Mouse (Mus musculus): ENCODE data around the gene Os9. TPM values are rescaled to one million over a fixed set of nuclear protein-coding genes. Genes with fewer than 3 reads are reported as not detected.
A peak's percentile ranks its signal among the peaks of the same experiment; 100 is the strongest.

Os9 gene
- 47.8 and 52.7 TPM in 2 replicates for polyA plus RNA-seq (2014; fragmentation: Nextera tagmentation; extraction: Ambion mirVana)

DNA sequence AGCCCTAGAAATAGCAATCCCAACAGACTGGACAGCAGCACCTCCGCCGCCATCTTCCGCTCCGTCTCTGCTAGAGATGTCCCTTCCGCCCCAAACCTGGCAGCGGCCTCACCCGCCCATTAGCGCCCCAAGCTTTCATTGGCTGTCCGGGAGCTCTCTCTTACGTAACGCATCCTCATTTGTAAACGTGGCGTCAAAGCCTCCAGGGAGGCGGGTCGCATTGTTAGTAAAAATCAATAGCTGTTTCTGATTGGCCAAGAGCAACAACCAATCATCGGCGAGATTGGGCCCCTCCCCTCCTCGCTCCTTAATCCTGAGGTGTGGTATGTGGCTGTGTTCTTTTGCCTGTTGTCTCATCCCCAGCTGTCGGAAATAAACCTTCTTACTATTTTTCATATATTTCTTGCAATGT lies at the start of gene Os9:
Os9 (minus strand) TSS at position 66 of the 412 bp plus-strand sequence.
- peaks cover 11% of the 10 kb centered on the region; the same call in 1 of the 2 replicates for H3K4me1 ChIP-seq (ENCODE audit: control insufficient read depth, insufficient read depth, low read length)

GRCm38 (mm10) chr10:127170002-127170401 lies 49.1 kb upstream of the Os9 start:
- no peaks in the 10 kb centered on the region for H3K36me3 ChIP-seq (ENCODE audit: control insufficient read depth, insufficient read depth, low read length)
- H3K27me3 ChIP-seq (ENCODE audit: control insufficient read depth, insufficient read depth, low read length): peaks cover 38% of the 10 kb centered on the region
- peak overlapping the region; percentile 67 for H3K4me2 ChIP-seq (replicated peaks; ENCODE audit: low read depth, low read length)
- H3K9me3 ChIP-seq (ENCODE audit: control insufficient read depth, low read depth, low read length): no peaks in the 10 kb centered on the region
- ATAC-seq (ENCODE audit: insufficient number of reproducible peaks, insufficient read depth, low FRiP score, low read depth): no peak
- H3K27ac ChIP-seq (ENCODE audit: low read length): no peak overlapping the region
- no peak overlapping the region for H3K9ac ChIP-seq (replicated peaks; ENCODE audit: low read depth, low read length)
- peaks cover 9% of the 10 kb centered on the region for H3K4me1 ChIP-seq (ENCODE audit: control insufficient read depth, insufficient read depth, low read length)
- peak overlapping the region; percentile 27; the same call in 1 of the 2 replicates for H3K4me3 ChIP-seq (ENCODE audit: low read depth, low read length)
- 3% methylated on average over 22 of the region's 22 CpGs for WGBS

More for the DNA sequence above, at the start of gene Os9:
- peak; percentile 97 for ATAC-seq (ENCODE audit: insufficient number of reproducible peaks, insufficient read depth, low FRiP score, low read depth)
- H3K27me3 ChIP-seq (ENCODE audit: control insufficient read depth, insufficient read depth, low read length): no peaks in the 10 kb centered on the region
- no peaks in the 10 kb centered on the region for H3K9me3 ChIP-seq (ENCODE audit: control insufficient read depth, low read depth, low read length)
- 1% methylated on average over 19 of the region's 19 CpGs for WGBS
- no peak within 1 kb of the TSS for H3K27ac ChIP-seq (ENCODE audit: low read length)
- peak within 1 kb of the TSS; percentile 53; the same call in 1 of the 2 replicates for H3K9ac ChIP-seq (replicated peaks; ENCODE audit: low read depth, low read length)
- peak within 1 kb of the TSS; percentile 95 for H3K4me3 ChIP-seq (ENCODE audit: low read depth, low read length)
- H3K4me2 ChIP-seq (replicated peaks; ENCODE audit: low read depth, low read length): peak within 1 kb of the TSS; percentile 96
- H3K36me3 ChIP-seq (ENCODE audit: control insufficient read depth, insufficient read depth, low read length): peaks cover 3% of the 10 kb centered on the region

- ATAC-seq (ENCODE audit: insufficient number of reproducible peaks, insufficient read depth, low FRiP score, low read depth): no peak
- H3K4me3 ChIP-seq (ENCODE audit: low read depth, low read length): no peak overlapping the region
- peaks cover 9% of the 10 kb centered on the region for H3K4me1 ChIP-seq (ENCODE audit: control insufficient read depth, insufficient read depth, low read length)
- H3K4me2 ChIP-seq (replicated peaks; ENCODE audit: low read depth, low read length): peak overlapping the region; percentile 100; the same call in 1 of the 2 replicates
- peak overlapping the region; percentile 27; the same call in 1 of the 2 replicates for H3K27ac ChIP-seq (ENCODE audit: low read length)
- H3K9ac ChIP-seq (replicated peaks; ENCODE audit: low read depth, low read length): no peak overlapping the region
- H3K36me3 ChIP-seq (ENCODE audit: control insufficient read depth, insufficient read depth, low read length): no peaks in the 10 kb centered on the region
- no peaks in the 10 kb centered on the region for H3K9me3 ChIP-seq (ENCODE audit: control insufficient read depth, low read depth, low read length)
- peaks cover 38% of the 10 kb centered on the region for H3K27me3 ChIP-seq (ENCODE audit: control insufficient read depth, insufficient read depth, low read length)
- 31% methylated on average over 10 of the region's 10 CpGs for WGBS
These were observed 46.8 kb upstream of the Os9 start for GRCm38 (mm10) chr10:127167614-127168192.

DNA sequence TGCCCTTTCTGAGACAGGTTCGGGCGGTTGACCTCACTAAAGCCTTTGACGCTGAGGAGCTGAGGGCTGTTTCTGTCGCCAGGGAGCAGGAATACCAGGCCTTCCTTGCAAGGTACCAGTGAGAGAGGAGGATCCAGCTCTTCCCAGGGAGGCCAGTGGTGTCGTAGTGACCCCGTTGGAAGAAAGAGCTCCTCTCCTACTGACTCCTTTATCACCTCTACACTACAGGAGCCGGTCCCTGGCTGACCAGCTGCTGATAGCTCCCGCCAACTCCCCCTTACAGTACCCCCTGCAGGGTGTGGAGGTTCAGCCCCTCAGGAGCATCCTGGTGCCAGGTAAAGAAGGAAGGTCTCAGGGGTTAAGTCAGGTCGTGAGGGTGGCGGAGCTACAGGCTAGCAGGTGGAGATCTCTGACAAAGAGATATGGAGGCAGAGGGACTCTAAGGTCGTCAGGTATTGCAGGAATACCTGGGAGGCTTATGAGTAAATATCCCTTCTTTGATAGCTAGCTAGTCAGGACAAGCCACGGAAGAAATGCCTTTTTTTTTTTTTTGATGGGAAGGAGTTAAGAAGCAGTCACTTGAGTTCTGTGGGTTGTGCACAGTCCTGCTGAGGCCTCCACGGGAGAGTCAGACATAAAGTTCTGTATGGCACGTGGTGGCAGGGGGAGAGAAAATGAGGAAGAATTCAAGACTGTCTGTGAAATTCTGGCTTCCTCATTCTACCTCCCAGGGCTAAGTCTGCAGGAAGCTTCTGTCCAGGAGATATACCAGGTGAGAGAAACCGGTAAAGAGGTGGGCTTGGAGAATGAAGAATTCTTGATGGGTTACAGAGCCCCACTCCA lies 46.1 kb upstream of the Os9 start:
- H3K9me3 ChIP-seq (ENCODE audit: control insufficient read depth, low read depth, low read length): no peaks in the 10 kb centered on the region
- peaks cover 38% of the 10 kb centered on the region for H3K27me3 ChIP-seq (ENCODE audit: control insufficient read depth, insufficient read depth, low read length)
- 22% methylated on average over 15 of the region's 15 CpGs for WGBS
- no peaks in the 10 kb centered on the region for H3K36me3 ChIP-seq (ENCODE audit: control insufficient read depth, insufficient read depth, low read length)
- H3K4me2 ChIP-seq (replicated peaks; ENCODE audit: low read depth, low read length): peak overlapping the region; percentile 100
- H3K27ac ChIP-seq (ENCODE audit: low read length): peak overlapping the region; percentile 27; the same call in 1 of the 2 replicates
- ATAC-seq (ENCODE audit: insufficient number of reproducible peaks, insufficient read depth, low FRiP score, low read depth): no peak
- H3K9ac ChIP-seq (replicated peaks; ENCODE audit: low read depth, low read length): 0 out of 2 replicates have a peak overlapping the region, but pooled peaks have one; percentile 2
- H3K4me3 ChIP-seq (ENCODE audit: low read depth, low read length): peak overlapping the region; percentile 67
- H3K4me1 ChIP-seq (ENCODE audit: control insufficient read depth, insufficient read depth, low read length): peaks cover 9% of the 10 kb centered on the region

- Histone ChIP-seq H3K27me3 (ENCODE audit: control insufficient read depth, insufficient read depth, low read length) (peaks cover 38% of the 10 kb centered on the region), H3K36me3 (ENCODE audit: control insufficient read depth, insufficient read depth, low read length) (no peaks in the 10 kb centered on the region), H3K4me2 (replicated peaks; ENCODE audit: low read depth, low read length) (peak overlapping the region; percentile 100), H3K4me3 (ENCODE audit: low read depth, low read length) (peak overlapping the region; percentile 67), H3K9me3 (ENCODE audit: control insufficient read depth, low read depth, low read length) (no peaks in the 10 kb centered on the region), H3K4me1 (ENCODE audit: control insufficient read depth, insufficient read depth, low read length) (peaks cover 9% of the 10 kb centered on the region), H3K9ac (replicated peaks; ENCODE audit: low read depth, low read length) (peak overlapping the region; percentile 72; the same call in 1 of the 2 replicates), H3K27ac (ENCODE audit: low read length) (no peak overlapping the region; the same call in 1 of the 2 replicates)
- 5% methylated on average over 11 of the region's 11 CpGs for WGBS
- ATAC-seq (ENCODE audit: insufficient number of reproducible peaks, insufficient read depth, low FRiP score, low read depth): no peak
These were observed 45.4 kb upstream of the Os9 start for GRCm38 (mm10) chr10:127166404-127166715.

- H3K9me3 ChIP-seq (ENCODE audit: control insufficient read depth, low read depth, low read length): no peaks in the 10 kb centered on the region
- H3K4me2 ChIP-seq (replicated peaks; ENCODE audit: low read depth, low read length): peak overlapping the region; percentile 100
- ATAC-seq (ENCODE audit: insufficient number of reproducible peaks, insufficient read depth, low FRiP score, low read depth): peak; percentile 38
- WGBS: under 1% methylated on average over 56 of the region's 56 CpGs
- peak overlapping the region; percentile 72 for H3K9ac ChIP-seq (replicated peaks; ENCODE audit: low read depth, low read length)
- H3K36me3 ChIP-seq (ENCODE audit: control insufficient read depth, insufficient read depth, low read length): no peaks in the 10 kb centered on the region
- H3K27ac ChIP-seq (ENCODE audit: low read length): peak overlapping the region; percentile 66; the same call in 1 of the 2 replicates
- peaks cover 8% of the 10 kb centered on the region for H3K4me1 ChIP-seq (ENCODE audit: control insufficient read depth, insufficient read depth, low read length)
- peaks cover 38% of the 10 kb centered on the region for H3K27me3 ChIP-seq (ENCODE audit: control insufficient read depth, insufficient read depth, low read length)
- peak overlapping the region; percentile 67 for H3K4me3 ChIP-seq (ENCODE audit: low read depth, low read length)
These were observed 44.9 kb upstream of the Os9 start for GRCm38 (mm10) chr10:127165654-127166403.

DNA sequence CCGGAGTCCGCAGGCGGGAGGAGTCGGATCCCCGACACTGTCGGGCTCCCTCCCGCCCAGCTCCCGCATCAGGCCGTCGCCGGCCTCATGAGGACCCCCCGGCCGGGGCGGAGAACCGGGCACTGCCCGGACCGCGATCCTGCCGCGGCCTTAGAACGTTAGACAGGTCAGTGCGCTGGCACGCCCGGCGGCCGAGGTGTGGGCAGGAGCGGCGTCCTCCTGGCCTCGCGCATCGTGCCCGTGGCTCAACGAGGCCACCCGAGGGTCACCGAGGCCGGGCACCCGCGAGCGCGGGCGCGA lies 44.4 kb upstream of the Os9 start:
- Histone ChIP-seq H3K27ac (ENCODE audit: low read length) (peak overlapping the region; percentile 66; the same call in 1 of the 2 replicates), H3K4me2 (replicated peaks; ENCODE audit: low read depth, low read length) (peak overlapping the region; percentile 100), H3K9me3 (ENCODE audit: control insufficient read depth, low read depth, low read length) (no peaks in the 10 kb centered on the region), H3K9ac (replicated peaks; ENCODE audit: low read depth, low read length) (peak overlapping the region; percentile 72), H3K36me3 (ENCODE audit: control insufficient read depth, insufficient read depth, low read length) (no peaks in the 10 kb centered on the region), H3K4me3 (ENCODE audit: low read depth, low read length) (peak overlapping the region; percentile 67), H3K4me1 (ENCODE audit: control insufficient read depth, insufficient read depth, low read length) (peaks cover 3% of the 10 kb centered on the region), H3K27me3 (ENCODE audit: control insufficient read depth, insufficient read depth, low read length) (peaks cover 34% of the 10 kb centered on the region)
- peak; percentile 53 for ATAC-seq (ENCODE audit: insufficient number of reproducible peaks, insufficient read depth, low FRiP score, low read depth)
- under 1% methylated on average over 40 of the region's 42 CpGs for WGBS
